Mouse (Mus musculus) limb, embryonic 13.5 days (tissue): Measurements from ENCODE around the gene Ubac2. TPM values are rescaled to one million over a fixed set of nuclear protein-coding genes. Genes with fewer than 3 reads are reported as not detected.
A peak's percentile ranks its signal among the peaks of the same experiment; 100 is the strongest.

Experiments used
- ATAC-seq: fragments of 200-750 bp; cut with Nextera tagmentation; 2 replicates; pipeline ENCODE4 v1.8.0; 2017; ENCODE audit warnings: low read depth, moderate number of reproducible peaks, moderate TSS enrichment; ENCODE audit not compliant: low FRiP score
- H3K27ac ChIP-seq: fragments of 300-500 bp; sonication (generic); 2 replicates; pipeline ENCODE4 v1.5.1; 2015; ENCODE audit warnings: inconsistent platforms, mild to moderate bottlenecking, moderate library complexity
- H3K27me3 ChIP-seq: fragments of 300-500 bp; sonication (generic); 2 replicates; pipeline ENCODE4 v1.6.1; 2015; ENCODE audit warnings: mild to moderate bottlenecking, inconsistent platforms
- H3K36me3 ChIP-seq: fragments of 300-500 bp; sonication (generic); 2 replicates; pipeline ENCODE4 v1.6.1; 2015; ENCODE audit warnings: inconsistent platforms, mild to moderate bottlenecking, moderate library complexity
- H3K4me1 ChIP-seq: fragments of 300-500 bp; sonication (generic); 2 replicates; pipeline ENCODE4 v1.6.1; 2015; ENCODE audit warnings: inconsistent platforms
- H3K4me2 ChIP-seq: fragments of 300-500 bp; sonication (generic); replicated peaks from 2 replicates; pipeline ENCODE4 v1.6.1; 2015; ENCODE audit warnings: inconsistent platforms, mild to moderate bottlenecking, moderate library complexity
- H3K4me3 ChIP-seq: fragments of 300-500 bp; sonication (generic); 2 replicates; pipeline ENCODE4 v1.5.1; 2015; ENCODE audit warnings: moderate library complexity, mild to moderate bottlenecking, inconsistent platforms
- H3K9ac ChIP-seq: fragments of 300-500 bp; sonication (generic); 2 replicates; pipeline ENCODE4 v1.6.1; 2015; ENCODE audit warnings: mild to moderate bottlenecking, inconsistent platforms
- H3K9me3 ChIP-seq: fragments of 300-500 bp; sonication (generic); 2 replicates; pipeline ENCODE4 v1.6.1; 2016; ENCODE audit warnings: inconsistent platforms
- WGBS: fragments of 180-500 bp; shearing (Covaris S2); methylation state at CpG from one replicate; pipeline ENCODE4 v1.1.7; 2015; 5-methylcytosine and 5-hydroxymethylcytosine counted together
- polyA plus RNA-seq: library from polyadenylated mRNA; unstranded; fragments of >200 nt; fragmentation: Nextera tagmentation; extraction: Ambion mirVana; gene quantifications from 2 replicates; pipeline ENCODE4 v1.2.1, GENCODE M21; 2015

Ubac2 gene
- polyA plus RNA-seq, 1 experiment from 2014 or later: 71.6 TPM

DNA sequence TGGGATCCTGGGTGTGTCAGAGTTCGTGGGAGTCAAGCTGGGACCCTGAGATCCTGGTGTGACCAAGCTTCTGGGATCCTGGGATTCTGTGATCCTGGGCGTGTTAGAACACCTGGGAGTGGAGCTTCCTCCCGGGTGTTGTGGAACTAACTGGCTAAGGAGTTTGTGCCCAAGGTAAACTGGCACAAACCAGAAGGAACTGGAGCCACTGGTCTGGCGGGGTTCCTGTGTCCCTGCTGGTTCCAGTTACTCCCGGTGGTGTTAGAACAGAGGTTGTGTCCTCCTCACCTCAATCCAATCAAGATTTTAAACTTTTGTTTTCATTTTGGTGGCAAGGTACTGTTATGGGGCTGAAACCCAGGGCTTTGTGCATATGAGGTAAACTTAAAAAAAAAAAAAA is 67.7 kb downstream of the Ubac2 start:
- Histone ChIP-seq H3K27ac (no peak overlapping the region), H3K36me3 (no peaks in the 10 kb centered on the region), H3K4me3 (no peak overlapping the region), H3K4me1 (peaks cover 5% of the 10 kb centered on the region; the same call in 1 of the 2 replicates), H3K4me2 (no peak overlapping the region), H3K9me3 (0 out of 2 replicates have a peak, but pooled peaks cover 3% of the 10 kb centered on the region), H3K9ac (no peak overlapping the region), H3K27me3 (no peaks in the 10 kb centered on the region)
- 73% methylated on average over 5 of the region's 5 CpGs for WGBS
- ATAC-seq: no peak

DNA sequence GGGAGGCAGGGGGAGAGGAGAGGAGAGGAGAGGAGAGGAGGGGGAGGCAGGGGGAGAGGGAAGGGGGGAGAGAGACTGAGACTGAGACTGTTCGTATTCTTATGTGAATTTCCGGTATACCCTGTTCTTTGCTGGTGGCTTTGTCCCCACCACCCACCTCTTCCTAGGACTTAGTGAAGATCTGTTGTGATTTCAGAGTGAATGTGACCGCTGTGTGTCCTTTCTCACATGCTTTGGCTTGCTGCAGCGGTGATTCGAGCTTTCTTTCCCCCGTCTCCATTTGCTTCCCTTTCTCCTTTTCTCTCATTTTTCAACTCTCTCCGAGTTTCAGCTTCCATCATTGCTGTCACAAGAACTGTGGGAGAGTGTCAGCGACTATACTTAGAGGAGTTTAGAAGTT is 68.3 kb downstream of the Ubac2 start:
- Histone ChIP-seq H3K4me2 (no peak overlapping the region), H3K27ac (peak overlapping the region; percentile 22; the same call in 1 of the 2 replicates), H3K36me3 (no peaks in the 10 kb centered on the region), H3K4me1 (peaks cover 5% of the 10 kb centered on the region; the same call in 1 of the 2 replicates), H3K4me3 (no peak overlapping the region), H3K9me3 (0 out of 2 replicates have a peak, but pooled peaks cover 3% of the 10 kb centered on the region), H3K9ac (no peak overlapping the region), H3K27me3 (no peaks in the 10 kb centered on the region)
- WGBS: 68% methylated on average over 8 of the region's 8 CpGs
- no peak for ATAC-seq

GRCm38 (mm10) chr14:121947201-121947760 is 68.9 kb downstream of the Ubac2 start:
- H3K4me2 ChIP-seq: no peak overlapping the region
- no peak overlapping the region for H3K9ac ChIP-seq
- H3K27ac ChIP-seq: peak overlapping the region; percentile 22; the same call in 1 of the 2 replicates
- H3K27me3 ChIP-seq: no peaks in the 10 kb centered on the region
- H3K9me3 ChIP-seq: 0 out of 2 replicates have a peak, but pooled peaks cover 3% of the 10 kb centered on the region
- H3K4me3 ChIP-seq: no peak overlapping the region
- WGBS: 46% methylated on average over 8 of the region's 8 CpGs
- ATAC-seq: no peak
- peaks cover 7% of the 10 kb centered on the region; the same call in 1 of the 2 replicates for H3K4me1 ChIP-seq
- no peaks in the 10 kb centered on the region for H3K36me3 ChIP-seq

DNA sequence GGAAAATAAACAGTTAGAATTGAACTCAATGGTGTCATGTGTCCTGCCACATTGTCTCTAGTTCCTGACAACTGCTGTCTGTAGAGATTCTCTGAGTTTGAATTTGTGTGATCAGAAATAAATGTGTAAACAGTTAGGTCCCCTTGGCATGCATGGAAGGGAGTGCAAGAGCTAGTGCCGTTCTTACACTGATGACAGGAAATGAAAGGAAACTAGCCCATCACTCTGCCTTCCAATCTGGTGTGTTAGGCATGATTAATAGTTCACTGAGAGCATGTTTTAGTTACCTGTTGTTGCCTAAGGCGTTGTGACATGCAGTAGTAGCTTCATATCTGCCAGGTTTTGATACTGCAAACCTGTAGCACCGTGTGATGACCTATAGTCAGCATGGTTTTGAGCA is 69.5 kb downstream of the Ubac2 start:
- no peak overlapping the region for H3K4me3 ChIP-seq
- WGBS: 83% methylated on average over 3 of the region's 3 CpGs
- no peak overlapping the region for H3K4me2 ChIP-seq
- no peaks in the 10 kb centered on the region for H3K27me3 ChIP-seq
- peaks cover 7% of the 10 kb centered on the region; the same call in 1 of the 2 replicates for H3K4me1 ChIP-seq
- no peak overlapping the region for H3K9ac ChIP-seq
- no peak overlapping the region for H3K27ac ChIP-seq
- no peak for ATAC-seq
- H3K9me3 ChIP-seq: 0 out of 2 replicates have a peak, but pooled peaks cover 3% of the 10 kb centered on the region
- no peaks in the 10 kb centered on the region for H3K36me3 ChIP-seq

- no peak overlapping the region for H3K4me2 ChIP-seq
- no peak overlapping the region for H3K9ac ChIP-seq
- ATAC-seq: no peak
- no peaks in the 10 kb centered on the region for H3K27me3 ChIP-seq
- H3K4me3 ChIP-seq: no peak overlapping the region
- H3K27ac ChIP-seq: no peak overlapping the region
- H3K36me3 ChIP-seq: peaks cover 3% of the 10 kb centered on the region; the same call in 1 of the 2 replicates
- no peaks in the 10 kb centered on the region for H3K9me3 ChIP-seq
- WGBS: 94% methylated on average over 3 of the region's 3 CpGs
- peaks cover 7% of the 10 kb centered on the region; the same call in 1 of the 2 replicates for H3K4me1 ChIP-seq
These were observed 71.0 kb downstream of the Ubac2 start for GRCm38 (mm10) chr14:121949436-121949835.

DNA sequence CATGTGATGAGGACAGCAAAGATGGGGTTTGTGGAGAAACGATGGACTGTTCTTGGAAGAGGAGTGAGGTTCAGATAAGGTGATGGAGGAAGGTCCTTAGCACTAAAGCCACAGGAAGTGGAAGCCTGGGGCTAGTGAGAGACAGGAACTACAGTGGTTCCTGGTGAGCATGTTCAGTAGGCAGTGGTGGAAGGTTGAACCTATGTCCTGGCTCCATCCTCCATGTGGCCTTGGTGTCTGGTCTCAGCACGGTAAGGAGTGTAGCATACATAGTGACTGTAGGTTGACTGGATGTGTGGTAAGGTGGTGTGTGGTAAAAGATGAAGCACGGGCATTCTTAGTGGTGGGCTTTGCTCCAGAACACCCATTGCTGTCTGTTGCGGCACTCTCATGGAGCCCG is 71.5 kb downstream of the Ubac2 start:
- Histone ChIP-seq H3K4me1 (peaks cover 10% of the 10 kb centered on the region; the same call in 1 of the 2 replicates), H3K4me2 (no peak overlapping the region), H3K4me3 (no peak overlapping the region), H3K9me3 (no peaks in the 10 kb centered on the region), H3K9ac (no peak overlapping the region), H3K36me3 (peaks cover 8% of the 10 kb centered on the region; the same call in 1 of the 2 replicates), H3K27me3 (no peaks in the 10 kb centered on the region), H3K27ac (no peak overlapping the region)
- no peak for ATAC-seq
- 96% methylated on average over 5 of the region's 5 CpGs for WGBS

DNA sequence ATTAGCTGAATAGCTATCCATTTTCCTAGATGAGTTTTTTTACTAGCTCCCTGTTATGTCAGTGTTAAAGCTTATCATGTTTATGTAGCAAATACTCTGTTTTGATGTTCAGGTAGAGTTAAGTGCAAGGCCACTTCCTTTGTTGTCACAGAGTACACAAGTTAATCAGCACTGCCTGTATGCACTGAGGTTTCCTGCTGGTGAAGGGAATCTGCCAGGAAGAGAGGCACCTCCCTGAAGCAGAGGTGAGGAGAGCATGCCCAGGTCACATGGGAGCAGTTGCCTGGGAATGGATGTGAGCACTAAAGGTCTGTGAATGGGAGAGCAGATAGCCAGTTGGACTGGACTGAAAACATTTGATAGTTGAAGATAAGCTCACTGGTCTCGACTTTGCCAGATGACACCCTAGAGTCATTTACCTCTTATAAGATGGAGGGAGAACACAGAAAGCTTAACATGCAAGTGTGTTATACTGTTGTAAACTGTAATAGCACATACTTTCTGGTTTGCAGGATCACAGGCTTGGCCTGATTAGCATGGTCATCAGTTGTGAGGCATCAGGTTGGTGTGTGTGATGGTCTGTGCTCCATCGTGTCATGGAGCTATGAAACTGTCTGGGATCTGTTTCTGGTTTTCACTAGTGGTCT is 73.1 kb downstream of the Ubac2 start:
- no peaks in the 10 kb centered on the region for H3K9me3 ChIP-seq
- 71% methylated on average over 2 of the region's 2 CpGs for WGBS
- no peak overlapping the region for H3K9ac ChIP-seq
- H3K36me3 ChIP-seq: peaks cover 8% of the 10 kb centered on the region; the same call in 1 of the 2 replicates
- H3K27ac ChIP-seq: no peak overlapping the region
- no peaks in the 10 kb centered on the region for H3K27me3 ChIP-seq
- no peak overlapping the region for H3K4me3 ChIP-seq
- peaks cover 11% of the 10 kb centered on the region; the same call in 1 of the 2 replicates for H3K4me1 ChIP-seq
- no peak for ATAC-seq
- no peak overlapping the region for H3K4me2 ChIP-seq

- Histone ChIP-seq H3K4me2 (no peak overlapping the region), H3K27ac (no peak overlapping the region), H3K27me3 (no peaks in the 10 kb centered on the region), H3K36me3 (peaks cover 8% of the 10 kb centered on the region; the same call in 1 of the 2 replicates), H3K9me3 (no peaks in the 10 kb centered on the region), H3K9ac (no peak overlapping the region), H3K4me1 (peaks cover 11% of the 10 kb centered on the region; the same call in 1 of the 2 replicates), H3K4me3 (no peak overlapping the region)
- ATAC-seq: no peak
- 83% methylated on average over 5 of the region's 5 CpGs for WGBS
These were observed 73.6 kb downstream of the Ubac2 start for GRCm38 (mm10) chr14:121952046-121952400.

DNA sequence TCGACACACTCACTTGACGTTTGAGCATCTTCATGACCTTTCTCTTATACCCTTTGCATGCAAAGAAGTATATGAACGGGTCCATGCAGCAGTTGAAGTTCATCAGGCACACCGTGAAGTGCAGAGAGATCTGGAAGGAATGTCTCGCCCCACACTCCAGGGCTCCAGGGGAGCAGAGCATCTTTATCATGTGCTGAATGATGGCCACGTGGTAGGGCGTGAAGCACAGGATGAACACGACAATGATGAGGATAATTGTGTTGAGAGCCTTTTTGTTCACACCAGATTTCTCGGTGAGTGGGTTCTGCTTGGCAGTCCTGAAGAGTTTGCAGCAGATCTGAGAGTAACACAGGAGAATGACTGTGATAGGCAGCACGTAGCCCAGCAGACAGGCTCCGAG is 75.7 kb downstream of the Ubac2 start:
- whole genome bisulfite sequencing: 95% methylated on average over 11 of the region's 11 CpGs
- H3K9ac ChIP-seq: no peak overlapping the region
- H3K4me2 ChIP-seq: no peak overlapping the region
- H3K9me3 ChIP-seq: no peaks in the 10 kb centered on the region
- no peaks in the 10 kb centered on the region for H3K27me3 ChIP-seq
- H3K36me3 ChIP-seq: peaks cover 8% of the 10 kb centered on the region; the same call in 1 of the 2 replicates
- H3K4me1 ChIP-seq: 0 out of 2 replicates have a peak, but pooled peaks cover 6% of the 10 kb centered on the region
- H3K4me3 ChIP-seq: no peak overlapping the region
- ATAC-seq: no peak
- H3K27ac ChIP-seq: no peak overlapping the region

DNA sequence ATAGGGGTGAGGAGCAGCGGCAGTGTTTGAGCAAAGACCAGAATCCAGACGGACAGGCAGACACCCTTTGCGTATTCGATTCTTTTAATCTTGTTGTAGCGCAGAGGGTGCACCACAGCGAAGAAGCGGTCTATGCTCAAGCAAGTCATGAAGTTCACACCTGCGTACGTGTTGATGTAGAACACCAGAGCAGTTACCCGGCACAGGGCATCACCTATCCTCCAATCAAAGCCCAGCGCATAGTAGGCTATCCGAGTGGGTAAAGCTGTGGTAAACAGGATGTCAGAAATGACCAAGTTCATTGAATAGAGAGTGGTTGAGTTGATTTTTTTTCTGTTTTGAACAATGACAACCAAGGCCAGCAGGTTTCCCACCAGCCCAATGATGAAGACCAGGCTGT is 76.2 kb downstream of the Ubac2 start:
- Histone ChIP-seq H3K4me1 (0 out of 2 replicates have a peak, but pooled peaks cover 6% of the 10 kb centered on the region), H3K4me2 (no peak overlapping the region), H3K9me3 (no peaks in the 10 kb centered on the region), H3K27me3 (no peaks in the 10 kb centered on the region), H3K9ac (no peak overlapping the region), H3K27ac (no peak overlapping the region), H3K36me3 (peaks cover 8% of the 10 kb centered on the region; the same call in 1 of the 2 replicates), H3K4me3 (no peak overlapping the region)
- WGBS: 94% methylated on average over 12 of the region's 12 CpGs
- no peak for ATAC-seq

GRCm38 (mm10) chr14:121955176-121955795 is 76.9 kb downstream of the Ubac2 start:
- Histone ChIP-seq H3K27me3 (no peaks in the 10 kb centered on the region), H3K36me3 (peaks cover 8% of the 10 kb centered on the region; the same call in 1 of the 2 replicates), H3K9ac (no peak overlapping the region), H3K9me3 (no peaks in the 10 kb centered on the region), H3K4me2 (no peak overlapping the region), H3K27ac (no peak overlapping the region), H3K4me3 (no peak overlapping the region), H3K4me1 (0 out of 2 replicates have a peak, but pooled peaks cover 6% of the 10 kb centered on the region)
- ATAC-seq: no peak; the same call in 1 of the 2 replicates
- 57% methylated on average over 5 of the region's 5 CpGs for WGBS

GRCm38 (mm10) chr14:121956291-121956690 is 77.9 kb downstream of the Ubac2 start:
- Histone ChIP-seq H3K4me3 (no peak overlapping the region), H3K27me3 (no peaks in the 10 kb centered on the region), H3K27ac (no peak overlapping the region), H3K9me3 (no peaks in the 10 kb centered on the region), H3K4me1 (0 out of 2 replicates have a peak, but pooled peaks cover 6% of the 10 kb centered on the region), H3K4me2 (no peak overlapping the region), H3K36me3 (peaks cover 8% of the 10 kb centered on the region; the same call in 1 of the 2 replicates), H3K9ac (no peak overlapping the region)
- WGBS: 89% methylated on average over 5 of the region's 5 CpGs
- ATAC-seq: no peak
